Mouse (Mus musculus): ENCODE measurements at regions not wholly inside any gene's neighbourhood (a gene's known extent, or its start where the extent isn't known, plus 50 kb on each side); places are given as distances from the start of the nearest gene placed in this dataset.
A peak's percentile ranks its signal among the peaks of the same experiment; 100 is the strongest.

DNA sequence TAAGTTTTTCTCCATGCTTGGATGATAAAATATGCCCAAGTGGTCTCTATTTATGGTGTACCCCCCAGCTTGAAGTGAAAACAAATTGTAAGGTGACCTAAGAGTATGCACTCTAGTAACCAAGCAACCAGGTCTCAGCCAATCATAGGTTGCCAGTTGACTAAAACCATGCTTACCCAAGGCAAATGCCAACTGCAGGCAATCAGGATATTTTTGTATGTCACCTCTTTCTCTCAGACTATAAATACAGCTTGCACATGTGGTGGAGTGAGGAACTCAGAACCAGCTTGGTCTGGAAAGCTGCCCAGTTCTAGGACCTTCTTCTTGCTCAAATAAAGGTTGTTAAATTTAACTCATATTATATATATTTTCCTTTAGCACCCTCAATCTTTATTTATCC, 476.0 kb upstream of the Gm26657 start:
- DNase-seq (ENCODE audit: low spot score), result no peak

DNA sequence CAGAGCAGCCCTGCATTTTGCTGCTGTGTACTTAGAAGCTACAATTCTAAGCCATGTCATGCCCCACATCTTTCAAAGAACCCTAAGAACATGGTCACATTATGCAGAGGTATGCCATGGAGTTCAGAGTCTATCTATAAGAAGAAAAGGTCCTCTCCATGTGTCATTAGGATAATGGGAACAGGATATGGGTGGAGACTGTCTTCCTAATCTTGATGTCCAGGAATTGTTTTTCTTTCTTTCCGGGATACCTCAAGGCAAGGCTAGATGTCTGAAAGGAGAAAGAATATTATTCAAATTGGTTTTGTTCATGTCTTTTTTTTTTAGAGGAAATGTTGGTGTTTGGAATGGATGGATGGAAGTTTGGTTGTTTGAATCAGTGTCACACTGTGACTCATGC, 477.3 kb upstream of the Gm26657 start:
- no peak for DNase-seq (ENCODE audit: low spot score)

DNA sequence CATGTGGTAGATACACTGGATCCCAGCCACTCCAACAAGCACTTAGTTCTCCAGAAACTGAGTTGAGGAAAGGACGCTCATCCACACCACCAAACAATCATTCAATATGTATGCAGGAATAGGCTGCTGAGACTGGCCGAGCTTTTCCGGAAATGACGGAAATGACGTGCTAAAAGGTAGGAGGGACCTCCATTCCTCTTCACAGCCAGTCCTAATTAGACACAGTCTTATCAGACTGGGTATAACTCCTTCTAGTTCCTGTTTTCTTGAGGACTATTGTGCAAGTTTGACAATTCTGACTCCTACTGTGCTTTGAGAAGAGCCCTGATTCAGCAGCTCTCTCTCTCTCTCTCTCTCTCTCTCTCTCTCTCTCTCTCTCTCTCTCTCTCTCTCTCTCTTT, 477.9 kb upstream of the Gm26657 start:
- no peak for DNase-seq (ENCODE audit: low spot score)

DNA sequence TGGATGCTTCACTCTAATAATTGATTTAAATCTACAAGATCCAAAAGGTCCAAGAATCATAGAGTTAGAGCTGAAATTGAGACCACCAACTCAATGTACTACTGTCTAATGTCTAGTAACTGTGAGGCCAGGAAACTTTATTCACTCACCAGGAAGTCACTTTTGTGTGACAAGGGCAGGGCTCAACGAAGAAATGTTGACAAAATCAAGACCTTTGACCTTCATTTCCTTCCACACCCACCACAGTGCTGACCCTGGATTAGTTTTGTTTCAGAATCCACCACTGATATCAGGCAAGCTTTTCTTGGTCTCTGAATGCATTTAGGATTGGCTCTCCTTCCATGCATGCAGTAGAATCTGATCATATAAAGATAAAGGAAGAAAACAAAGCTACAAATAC, 487.5 kb upstream of the Gm26657 start:
- peak; percentile 15 for DNase-seq (ENCODE audit: low spot score)

DNA sequence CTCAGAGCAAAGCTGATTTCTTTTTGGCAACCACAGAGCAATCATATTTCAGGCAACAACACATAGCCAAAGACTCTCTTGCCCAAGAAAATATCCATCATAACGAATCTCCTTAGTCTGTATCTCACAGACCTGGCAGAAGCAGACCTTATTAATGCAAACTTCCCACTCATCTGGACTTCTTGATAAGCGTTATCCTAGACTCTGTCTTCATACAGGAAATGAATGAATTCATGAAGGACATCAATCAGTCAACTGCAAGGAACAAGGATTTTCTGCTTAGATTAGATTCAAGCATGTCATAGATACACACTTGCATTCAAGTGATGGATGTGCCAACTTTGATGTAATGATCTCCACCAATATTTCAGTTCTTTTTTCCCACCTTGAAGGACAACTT, 488.1 kb upstream of the Gm26657 start:
- DNase-seq (ENCODE audit: low spot score), result no peak

DNA sequence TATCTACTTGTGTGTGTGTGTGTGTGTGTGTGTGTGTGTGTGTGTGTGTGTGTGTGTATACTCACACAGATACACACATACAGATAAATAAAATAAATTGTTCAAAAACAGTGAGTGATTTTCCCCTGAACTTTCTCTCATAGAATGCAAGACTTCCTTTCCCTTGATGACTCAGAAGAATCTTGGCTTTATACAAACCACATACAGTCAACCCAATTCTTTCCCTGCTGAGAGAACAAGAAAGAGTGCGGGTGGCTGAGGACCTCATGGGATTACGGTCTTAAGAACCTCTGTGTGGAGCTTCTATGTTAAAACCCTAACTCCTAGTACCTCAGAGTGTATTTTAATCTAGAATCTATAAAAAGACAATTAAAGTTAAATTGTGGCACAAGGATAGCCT, 489.3 kb upstream of the Gm26657 start:
- no peak for DNase-seq (ENCODE audit: low spot score)

DNA sequence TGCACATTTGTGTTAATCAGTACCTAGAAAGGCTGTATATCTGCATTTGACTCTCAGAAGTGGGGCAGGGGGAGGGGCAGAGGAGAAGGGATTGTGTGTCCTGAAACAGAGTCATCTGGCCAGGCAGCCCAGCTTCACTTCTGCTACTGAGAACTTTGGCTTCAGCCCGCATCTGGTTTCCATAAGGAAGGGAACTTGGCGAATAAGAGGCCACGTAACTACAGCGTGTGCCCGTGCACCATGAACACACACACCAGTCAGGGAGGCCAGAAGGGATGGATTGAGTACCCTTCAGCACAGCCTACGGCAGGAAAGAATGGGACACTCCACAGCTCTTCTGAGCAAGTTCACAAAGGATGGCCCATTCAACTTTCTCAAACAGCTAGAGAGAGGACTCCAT, 496.0 kb upstream of the Gm26657 start:
- DNase-seq (ENCODE audit: low spot score), result no peak

DNA sequence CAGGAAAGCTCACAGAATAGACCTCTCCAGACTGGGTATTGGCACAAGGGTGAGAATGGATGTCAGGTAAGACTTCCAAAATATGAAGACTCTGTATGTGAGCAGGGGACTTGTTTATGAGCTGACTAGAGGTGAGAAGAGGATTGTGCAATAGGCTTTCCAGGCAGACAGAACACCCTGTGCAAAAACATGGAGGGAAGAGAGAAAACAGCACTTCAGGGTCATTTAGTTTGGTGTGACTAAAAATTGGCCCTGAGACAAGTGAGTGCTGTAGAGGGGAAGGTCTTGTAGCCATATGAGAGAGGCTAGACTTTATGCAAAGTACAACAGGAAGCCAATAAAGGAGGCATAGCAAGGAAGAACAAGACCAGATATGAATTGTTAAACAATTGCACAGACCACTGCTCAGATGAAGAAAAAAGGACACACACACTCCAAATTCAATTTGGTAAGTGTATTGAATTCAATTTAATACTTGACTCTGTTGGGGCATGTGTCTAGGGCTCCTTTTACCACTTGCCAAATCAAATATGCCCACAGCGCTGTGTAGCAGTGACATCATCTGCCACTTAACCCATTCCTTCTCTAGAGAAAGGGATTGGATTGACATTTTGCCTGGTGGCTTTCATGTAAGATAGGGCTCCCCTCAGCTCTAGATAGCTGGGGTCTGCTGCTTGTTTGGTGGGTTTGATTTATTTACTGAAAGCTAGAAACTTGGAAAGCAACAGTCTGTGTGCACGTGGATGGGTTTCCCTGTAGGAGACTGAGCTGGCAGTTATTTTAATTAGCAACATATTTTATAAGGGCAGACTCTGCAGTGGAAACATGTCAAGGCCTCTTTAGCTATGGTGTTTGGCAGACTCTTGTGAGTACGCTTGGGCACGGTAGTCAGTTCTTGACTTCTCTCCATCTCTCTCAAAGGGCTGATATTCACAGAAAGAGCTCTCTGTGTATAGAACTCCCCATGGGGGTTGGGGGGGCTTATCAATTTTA, 501.1 kb upstream of the Gm26657 start:
- no peak for DNase-seq (ENCODE audit: low spot score)

DNA sequence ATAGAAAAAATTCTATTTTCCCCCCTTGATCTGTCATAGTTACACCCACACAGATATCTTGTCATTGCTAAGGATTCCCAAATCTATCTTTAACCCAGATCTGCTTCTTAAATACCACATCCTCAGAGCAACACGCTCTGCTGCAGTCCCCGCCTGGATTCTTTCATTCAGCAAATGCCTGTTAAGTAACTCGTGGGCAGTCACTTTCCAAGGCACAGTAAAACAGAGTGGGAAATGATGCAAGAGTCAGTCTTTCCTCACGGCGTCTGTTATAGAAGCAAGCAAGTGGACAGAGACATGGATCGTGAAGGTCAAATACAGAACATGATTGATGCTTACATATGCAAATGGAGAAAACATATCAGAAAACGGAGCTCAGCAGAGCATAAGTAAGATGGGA, 508.5 kb upstream of the Gm26657 start:
- no peak for DNase-seq (ENCODE audit: low spot score)

DNA sequence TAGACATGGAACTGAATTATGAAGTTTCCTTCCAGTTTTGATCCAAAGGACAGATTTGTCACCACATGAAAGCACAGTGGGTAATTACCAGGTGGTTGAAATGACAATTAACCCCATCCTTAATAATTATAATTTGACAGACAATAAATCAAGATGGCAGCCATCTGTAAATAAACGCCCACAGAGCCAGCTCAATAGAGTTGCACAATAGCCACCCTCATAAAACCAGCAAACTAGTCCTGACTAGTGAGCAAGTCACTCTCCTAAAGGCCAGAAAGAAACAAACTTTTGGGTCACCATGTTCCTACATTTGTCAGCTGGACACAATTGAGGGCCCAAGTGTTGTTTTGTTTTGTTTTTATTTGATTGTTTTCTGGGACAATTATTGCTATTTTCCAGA, 509.4 kb upstream of the Gm26657 start:
- DNase-seq (ENCODE audit: low spot score), result no peak

DNA sequence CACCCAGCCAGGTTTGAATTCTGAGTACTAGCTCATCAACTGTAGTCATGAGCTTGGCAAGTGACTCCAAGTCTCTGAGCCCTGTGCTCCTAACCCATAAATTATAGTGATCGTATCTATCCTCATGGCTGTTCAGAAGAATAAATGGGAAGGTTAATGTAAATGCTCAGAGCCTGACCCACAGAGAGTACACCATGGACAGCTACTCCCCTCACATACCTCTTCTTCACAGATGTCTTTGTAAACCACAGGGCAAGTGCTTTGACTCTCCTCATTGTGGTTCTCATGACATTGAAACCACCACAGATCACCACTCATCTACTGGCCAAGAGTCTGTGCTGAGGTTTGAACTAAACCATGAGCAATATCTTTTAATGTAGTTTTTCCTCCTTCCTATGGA, 513.4 kb upstream of the Gm26657 start:
- DNase-seq (ENCODE audit: low spot score), result no peak

DNA sequence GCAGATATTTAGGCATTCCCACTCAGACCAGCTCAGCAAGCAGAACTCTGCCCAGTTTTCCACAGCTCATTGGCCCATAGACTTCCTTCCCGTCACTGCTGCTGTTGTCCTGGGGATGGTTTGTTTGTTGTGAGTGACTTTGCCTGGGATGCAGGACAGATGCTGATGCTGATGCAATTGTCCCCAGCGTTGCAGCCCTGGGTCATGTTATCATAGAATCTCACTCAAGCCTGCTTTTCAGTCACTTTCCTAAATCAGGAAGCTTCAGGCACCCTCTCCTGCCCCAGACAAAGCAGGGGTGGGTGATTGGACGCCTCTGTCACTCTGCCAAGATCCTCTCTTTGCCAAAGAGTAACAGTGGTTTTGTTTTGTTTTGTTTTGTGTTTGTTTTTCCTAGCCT, 515.3 kb upstream of the Gm26657 start:
- DNase-seq (ENCODE audit: low spot score), result peak; percentile 39

DNA sequence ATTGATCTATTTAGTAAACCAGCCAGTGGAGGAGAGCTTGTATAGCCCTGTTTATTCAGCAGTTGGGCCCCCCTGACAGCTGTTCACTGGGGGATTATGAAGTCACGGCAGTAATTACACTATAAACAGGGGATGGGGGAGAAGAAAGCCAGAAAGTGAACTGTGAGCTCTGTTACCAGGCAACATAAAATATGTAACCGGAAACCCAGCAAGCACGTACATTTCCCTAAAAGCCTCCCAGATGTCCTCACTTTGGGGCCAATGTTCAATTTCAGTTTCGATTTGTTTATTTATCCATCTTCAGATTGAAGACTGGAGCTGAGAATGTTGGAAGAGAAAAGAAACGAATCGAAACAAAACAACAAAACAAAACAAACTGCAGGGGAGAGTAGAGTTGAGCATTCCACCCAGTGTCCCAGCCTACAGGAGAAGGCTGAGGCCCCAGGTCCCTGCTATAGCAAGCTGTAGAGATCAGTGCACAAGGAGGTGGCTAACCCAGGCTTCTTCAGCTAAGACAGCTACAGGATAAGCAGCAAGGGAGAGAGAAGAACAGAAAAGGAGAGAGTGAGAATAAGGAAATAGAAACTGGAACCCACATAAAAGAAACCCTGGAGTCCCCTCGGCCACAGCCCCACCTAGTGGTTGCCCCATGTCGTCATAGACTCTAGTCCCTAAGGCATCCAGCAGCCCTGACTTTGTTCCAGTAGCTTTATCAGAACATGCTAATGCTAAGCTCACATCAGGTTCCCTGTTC, 517.7 kb upstream of the Gm26657 start:
- peak; percentile 70 for DNase-seq (ENCODE audit: low spot score)

DNA sequence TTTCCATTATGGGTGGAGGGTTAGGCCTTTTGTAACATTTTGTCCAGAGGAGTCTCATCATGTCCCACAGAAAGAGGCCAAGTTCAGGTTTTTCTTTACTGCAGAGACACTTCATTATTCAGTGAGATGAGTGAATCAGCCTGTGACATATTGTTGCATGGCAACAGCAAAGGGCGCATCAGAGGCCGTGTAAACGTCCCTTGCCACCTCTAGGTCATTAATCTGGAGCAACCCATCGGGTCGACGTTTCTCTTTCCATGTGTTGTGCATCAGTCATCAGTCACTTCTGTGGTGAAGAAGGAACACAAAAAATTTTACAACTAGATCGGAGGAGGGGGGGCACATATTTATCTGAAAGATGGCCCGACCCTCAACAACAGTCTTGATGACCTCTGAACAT, 519.3 kb upstream of the Gm26657 start:
- peak; percentile 29 for DNase-seq (ENCODE audit: low spot score)

DNA sequence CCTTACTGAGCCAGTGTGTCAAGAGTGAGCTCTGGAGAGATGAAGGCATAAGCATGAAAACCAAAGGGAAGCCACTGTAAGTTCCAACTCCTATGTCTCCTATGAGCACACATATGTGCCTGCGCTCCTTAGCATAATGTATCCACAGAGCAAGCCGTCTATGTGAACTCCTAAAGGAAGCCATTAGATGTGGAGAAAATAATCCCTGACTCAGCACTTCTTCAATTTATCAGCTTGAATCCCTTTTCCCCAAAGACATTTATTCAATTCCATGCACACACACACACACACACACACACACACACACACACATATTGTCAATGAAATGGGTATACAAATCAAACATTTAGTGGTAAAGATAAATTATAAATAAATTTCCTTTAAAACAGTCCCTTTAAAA, 530.4 kb upstream of the Gm26657 start:
- no peak for DNase-seq (ENCODE audit: low spot score)

DNA sequence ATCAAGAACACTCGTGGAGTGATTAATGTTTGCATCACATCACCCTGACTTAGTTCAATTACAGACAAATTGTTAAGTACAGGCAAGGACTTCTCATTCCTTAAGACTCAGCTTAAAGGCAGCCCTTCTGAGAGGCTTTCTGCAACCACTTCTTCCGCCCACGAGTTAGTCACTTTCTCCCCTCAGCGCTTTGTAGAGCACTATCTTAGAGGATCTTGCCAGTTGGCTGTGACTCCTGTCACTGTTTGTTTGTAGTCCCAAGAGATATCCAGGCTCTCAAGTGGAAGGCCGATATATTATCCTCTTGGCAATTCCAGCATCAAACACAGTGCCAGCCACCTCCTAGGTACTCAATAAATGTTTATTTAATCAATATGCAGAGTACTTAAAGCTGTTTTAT, 532.1 kb upstream of the Gm26657 start:
- no peak for DNase-seq (ENCODE audit: low spot score)

DNA sequence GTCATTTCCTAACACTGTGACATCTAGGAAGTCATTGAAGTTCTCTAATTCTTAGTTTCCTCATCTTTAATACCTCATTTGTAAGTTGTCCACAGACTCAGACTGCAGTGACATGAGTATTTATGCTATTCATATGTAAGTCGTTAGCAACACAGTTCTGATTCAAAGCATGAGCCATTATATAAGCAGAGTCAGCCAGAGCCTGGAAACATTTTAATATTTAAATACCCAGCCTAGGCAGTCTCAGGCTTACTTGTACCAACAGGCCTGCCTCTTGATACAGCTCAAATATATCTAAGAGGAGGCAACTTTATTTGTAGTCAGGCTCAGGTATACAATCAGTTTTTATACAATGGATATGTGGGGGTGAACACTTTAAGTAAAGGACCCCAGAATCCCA, 534.8 kb upstream of the Gm26657 start:
- no peak for DNase-seq (ENCODE audit: low spot score)

DNA sequence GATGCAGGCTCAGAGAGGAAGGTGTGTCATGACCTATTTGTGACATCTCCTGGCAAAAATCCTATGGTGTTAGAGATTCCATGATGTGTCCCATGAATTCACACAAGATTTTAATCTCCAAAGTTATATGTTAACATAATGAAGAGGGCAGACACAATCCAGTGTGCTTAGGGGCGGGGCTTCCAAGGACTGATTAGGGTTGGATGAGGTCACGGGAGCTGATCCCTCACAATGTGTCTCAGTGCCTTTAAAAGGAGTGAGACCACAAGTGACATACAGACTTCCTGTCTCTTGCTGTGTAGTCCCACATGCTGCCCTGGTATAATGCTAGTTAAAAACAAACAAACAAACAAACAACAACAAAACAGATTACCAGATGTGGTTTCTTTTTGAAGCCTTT, 546.5 kb upstream of the Gm26657 start:
- no peak for DNase-seq (ENCODE audit: low spot score)

DNA sequence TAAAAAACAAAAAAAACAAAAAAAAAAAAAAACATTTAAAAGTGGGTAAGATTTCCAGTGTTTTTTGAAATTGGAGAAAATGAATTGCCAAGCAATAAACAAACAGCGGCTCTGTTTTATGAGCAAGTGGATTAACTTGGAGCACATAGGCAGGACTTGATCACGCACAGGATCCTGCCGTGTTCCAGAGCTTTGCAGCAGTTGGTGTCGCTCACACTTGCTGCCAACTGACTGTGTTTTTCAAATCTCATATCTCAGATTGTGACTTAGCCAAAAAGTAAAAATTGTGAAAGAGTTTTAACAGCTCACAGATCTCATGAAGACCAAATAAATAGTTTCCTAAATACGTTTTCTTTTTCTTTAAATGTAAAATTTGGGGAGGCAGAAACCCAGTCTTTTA, 547.4 kb upstream of the Gm26657 start:
- DNase-seq (ENCODE audit: low spot score), result no peak

DNA sequence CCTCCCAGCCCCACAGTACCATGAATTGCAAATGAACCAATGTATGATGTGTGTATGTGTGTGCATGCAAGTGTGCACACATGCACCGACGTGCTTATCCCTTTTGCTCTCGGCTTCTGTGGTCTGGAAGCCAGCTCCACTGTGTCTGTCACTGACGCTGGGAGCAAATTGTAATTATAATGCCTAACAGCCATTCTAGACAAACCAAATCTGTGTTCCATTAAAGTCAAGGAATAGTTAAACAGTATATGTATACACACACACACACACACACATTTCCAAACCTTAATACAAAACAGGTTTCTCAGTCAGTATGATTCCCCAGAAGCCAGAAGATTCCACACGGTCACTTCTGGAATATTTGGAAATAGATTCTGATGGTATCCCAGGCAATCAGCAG, 560.3 kb upstream of the Gm26657 start:
- DNase-seq (ENCODE audit: low spot score), result no peak

DNA sequence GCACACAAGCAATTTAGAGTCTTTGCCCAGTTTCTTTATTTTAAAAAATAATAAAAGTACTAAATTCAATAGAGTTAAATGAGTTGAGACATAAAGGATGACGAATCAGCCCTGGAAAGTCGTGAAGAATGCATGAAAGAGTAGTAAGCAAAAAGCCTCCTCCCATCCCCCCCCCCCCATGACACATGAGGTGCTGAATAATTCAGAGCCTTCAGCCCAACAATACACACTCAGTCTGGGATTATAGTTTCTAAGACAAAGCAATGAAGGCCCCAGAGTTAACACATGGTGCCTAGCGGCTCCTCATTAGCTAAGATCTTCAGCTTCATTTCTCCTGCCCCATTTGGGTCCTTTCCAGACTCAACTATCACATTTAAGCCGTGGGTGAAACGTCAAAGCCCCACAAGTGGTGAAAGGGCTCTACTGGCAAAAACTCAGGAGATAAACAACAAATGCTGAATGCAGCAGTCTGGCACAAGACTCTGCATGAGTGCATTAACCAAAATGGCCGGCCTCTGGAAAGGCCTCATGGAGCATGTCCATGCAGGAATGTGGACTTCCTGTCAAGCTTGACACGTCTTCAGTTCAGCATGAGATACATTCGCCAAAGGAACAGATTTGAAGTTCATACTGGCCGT, 560.9 kb upstream of the Gm26657 start:
- no peak for DNase-seq (ENCODE audit: low spot score)

DNA sequence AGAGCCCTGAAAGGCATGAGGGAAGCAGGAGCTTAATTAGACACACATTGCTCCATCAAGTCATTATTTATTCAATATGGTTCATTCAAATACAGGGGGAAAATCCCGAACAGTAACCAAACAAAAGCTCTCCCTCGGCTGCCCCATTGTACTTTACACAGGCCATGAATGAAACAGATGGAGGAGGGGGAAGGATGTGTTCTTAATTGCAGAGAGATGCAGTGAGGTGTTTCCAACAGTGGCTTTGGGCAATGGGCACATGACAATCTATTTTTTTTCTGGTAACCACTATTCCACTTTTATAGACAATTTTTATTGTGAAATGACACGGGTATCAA, 578.6 kb upstream of the Gm26657 start:
- DNase-seq (ENCODE audit: low spot score), result no peak

Data from lung, postnatal 25 days (tissue).